Mouse (Mus musculus): Measurements from ENCODE around the gene Spaca7. TPM values are rescaled to one million over a fixed set of nuclear protein-coding genes. Genes with fewer than 3 reads are reported as not detected.

Gene Spaca7
- polyA plus RNA-seq (2011; ENCODE audit: insufficient read length, low read depth, missing spikeins): not detected in 2 replicates

DNA sequence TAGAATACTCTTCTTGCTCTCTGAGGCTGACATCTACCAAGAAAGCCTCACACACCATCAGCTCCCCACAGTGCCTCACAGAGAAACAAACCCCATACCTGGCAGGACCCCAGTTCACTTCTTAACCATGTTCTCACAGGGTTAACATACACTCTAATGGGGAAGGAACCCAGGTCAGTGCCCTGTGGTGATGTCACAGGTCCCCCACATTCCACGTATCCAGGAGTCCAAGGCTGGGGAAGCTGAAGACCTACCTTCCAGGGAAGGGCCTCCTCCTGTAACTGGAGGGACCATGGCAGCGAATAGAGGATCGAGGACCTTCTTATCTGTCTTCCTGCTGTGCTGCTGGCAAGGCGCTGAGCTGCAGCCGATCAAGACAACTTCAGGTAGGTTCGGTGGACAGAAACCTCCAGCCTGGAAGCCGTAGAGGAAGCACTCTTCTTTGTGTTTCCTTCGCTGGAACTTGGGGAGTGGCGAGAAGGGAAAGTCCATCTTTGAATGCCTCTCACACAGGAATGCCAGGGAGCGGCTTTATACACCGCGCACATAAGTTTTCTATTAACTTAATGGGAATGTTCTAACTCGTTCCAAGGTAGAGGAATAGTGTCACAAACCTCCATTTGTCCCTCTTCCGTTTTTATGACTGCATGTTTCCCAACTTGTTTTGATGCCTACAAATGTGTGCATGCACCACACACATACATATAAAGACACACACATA, at the start of gene Spaca7:
Gene Spaca7 (plus strand): TSS at position 216 of the 721 bp plus-strand sequence.
- TF ChIP-seq CTCF (IDR thresholded peaks at IDR 0.05; ENCODE audit: borderline replicate concordance, insufficient read depth, low read length): no peak
- no peak for TF ChIP-seq POLR2A (IDR thresholded peaks at IDR 0.05; ENCODE audit: low read depth, low read length)
- H3K4me1 ChIP-seq (ENCODE audit: control insufficient read depth, insufficient read depth, low read length): no peaks in the 10 kb centered on the region
- H3K27ac ChIP-seq (ENCODE audit: insufficient read depth, low read length): no peak within 1 kb of the TSS
- no peak within 1 kb of the TSS for H3K4me3 ChIP-seq (ENCODE audit: insufficient read depth, low read length)

GRCm38 (mm10) chr8:12524279-12524678, 48.5 kb upstream of the Spaca7 start:
- Histone ChIP-seq H3K27ac (ENCODE audit: insufficient read depth, low read length) (no peak overlapping the region), H3K4me3 (ENCODE audit: insufficient read depth, low read length) (no peak overlapping the region), H3K4me1 (ENCODE audit: control insufficient read depth, insufficient read depth, low read length) (no peaks in the 10 kb centered on the region)
- no peak for TF ChIP-seq CTCF (IDR thresholded peaks at IDR 0.05; ENCODE audit: borderline replicate concordance, insufficient read depth, low read length)
- no peak for TF ChIP-seq POLR2A (IDR thresholded peaks at IDR 0.05; ENCODE audit: low read depth, low read length)

- Histone ChIP-seq H3K4me3 (ENCODE audit: insufficient read depth, low read length) (no peak overlapping the region), H3K27ac (ENCODE audit: insufficient read depth, low read length) (no peak overlapping the region), H3K4me1 (ENCODE audit: control insufficient read depth, insufficient read depth, low read length) (no peaks in the 10 kb centered on the region)
- no peak for TF ChIP-seq POLR2A (IDR thresholded peaks at IDR 0.05; ENCODE audit: low read depth, low read length)
- no peak for TF ChIP-seq CTCF (IDR thresholded peaks at IDR 0.05; ENCODE audit: borderline replicate concordance, insufficient read depth, low read length)
Observed at GRCm38 (mm10) chr8:12528659-12529058, 44.2 kb upstream of the Spaca7 start.

DNA sequence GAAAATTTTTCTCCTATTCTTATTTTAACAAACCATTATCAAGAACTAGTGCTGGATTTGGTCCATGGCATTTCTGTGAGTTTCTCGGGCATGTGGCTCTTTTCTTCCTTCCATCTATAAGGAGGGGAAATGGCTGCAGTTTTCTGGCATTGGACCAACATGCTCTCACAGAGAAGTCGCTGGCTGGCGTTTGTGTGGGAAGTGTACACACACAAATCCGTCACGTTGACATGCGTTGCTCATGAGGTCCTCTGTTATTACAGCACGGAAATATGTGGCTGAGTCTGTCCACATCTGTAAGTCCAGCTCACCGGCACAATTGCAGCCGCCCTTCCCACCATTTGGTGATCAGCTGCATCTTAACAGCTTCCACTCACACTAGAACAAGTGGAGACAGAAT, 37.2 kb upstream of the Spaca7 start:
- no peaks in the 10 kb centered on the region for H3K4me1 ChIP-seq (ENCODE audit: control insufficient read depth, insufficient read depth, low read length)
- TF ChIP-seq POLR2A (IDR thresholded peaks at IDR 0.05; ENCODE audit: low read depth, low read length): no peak
- TF ChIP-seq CTCF (IDR thresholded peaks at IDR 0.05; ENCODE audit: borderline replicate concordance, insufficient read depth, low read length): no peak
- H3K4me3 ChIP-seq (ENCODE audit: insufficient read depth, low read length): no peak overlapping the region
- H3K27ac ChIP-seq (ENCODE audit: insufficient read depth, low read length): no peak overlapping the region

DNA sequence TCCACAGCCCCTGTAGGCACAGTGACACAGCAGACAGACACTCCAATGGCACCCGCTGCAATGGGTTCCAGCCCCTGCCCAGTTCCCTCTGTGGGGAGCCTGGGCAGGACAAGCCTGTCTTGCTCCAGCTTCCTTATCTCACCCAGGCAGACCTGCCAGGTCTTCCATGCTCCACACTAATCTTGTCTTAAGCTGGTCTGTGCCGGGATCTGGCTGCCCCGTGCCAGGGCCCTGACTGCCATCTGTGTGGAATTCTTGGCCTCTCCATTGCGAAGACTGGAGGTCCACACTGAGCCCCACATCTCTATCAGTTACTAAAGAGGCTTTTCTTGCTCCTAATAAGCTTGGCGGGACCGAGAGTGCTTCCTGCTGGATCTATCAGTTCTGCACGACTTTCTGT, 36.5 kb upstream of the Spaca7 start:
- Histone ChIP-seq H3K27ac (ENCODE audit: insufficient read depth, low read length) (no peak overlapping the region), H3K4me1 (ENCODE audit: control insufficient read depth, insufficient read depth, low read length) (no peaks in the 10 kb centered on the region), H3K4me3 (ENCODE audit: insufficient read depth, low read length) (no peak overlapping the region)
- TF ChIP-seq POLR2A (IDR thresholded peaks at IDR 0.05; ENCODE audit: low read depth, low read length): no peak
- TF ChIP-seq CTCF (IDR thresholded peaks at IDR 0.05; ENCODE audit: borderline replicate concordance, insufficient read depth, low read length): no peak

DNA sequence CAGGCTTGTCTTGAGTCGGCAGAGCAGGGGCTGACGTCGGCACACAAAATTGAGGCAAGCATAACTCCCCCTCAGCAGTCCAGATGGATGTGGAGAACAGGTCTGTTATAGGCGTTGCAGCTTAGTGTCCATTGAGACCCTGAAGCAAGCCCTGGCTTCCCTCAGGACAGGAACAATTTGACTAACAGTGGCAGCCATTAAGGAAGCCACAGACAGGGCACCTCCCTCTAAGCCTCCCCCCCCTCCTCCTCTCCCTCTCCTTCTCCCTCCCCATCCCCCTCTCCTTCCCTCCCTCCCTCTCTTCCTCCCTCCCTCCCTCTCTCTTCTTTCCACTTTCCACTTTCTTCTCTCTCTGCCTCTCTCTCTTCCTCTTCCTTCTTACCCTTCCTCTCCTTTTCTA, 27.6 kb upstream of the Spaca7 start:
- TF ChIP-seq POLR2A (IDR thresholded peaks at IDR 0.05; ENCODE audit: low read depth, low read length): no peak
- H3K4me3 ChIP-seq (ENCODE audit: insufficient read depth, low read length): no peak overlapping the region

GRCm38 (mm10) chr8:12545671-12546070, 27.2 kb upstream of the Spaca7 start:
- Histone ChIP-seq H3K4me3 (ENCODE audit: insufficient read depth, low read length) (no peak overlapping the region), H3K27ac (ENCODE audit: insufficient read depth, low read length) (no peak overlapping the region), H3K4me1 (ENCODE audit: control insufficient read depth, insufficient read depth, low read length) (no peaks in the 10 kb centered on the region)
- TF ChIP-seq CTCF (IDR thresholded peaks at IDR 0.05; ENCODE audit: borderline replicate concordance, insufficient read depth, low read length) (no peak), POLR2A (IDR thresholded peaks at IDR 0.05; ENCODE audit: low read depth, low read length) (no peak)

More for the DNA sequence above, 27.6 kb upstream of the Spaca7 start:
- H3K4me1 ChIP-seq (ENCODE audit: control insufficient read depth, insufficient read depth, low read length): no peaks in the 10 kb centered on the region
- H3K27ac ChIP-seq (ENCODE audit: insufficient read depth, low read length): no peak overlapping the region

- H3K4me3 ChIP-seq (ENCODE audit: insufficient read depth, low read length): no peak overlapping the region
- no peaks in the 10 kb centered on the region for H3K4me1 ChIP-seq (ENCODE audit: control insufficient read depth, insufficient read depth, low read length)
- TF ChIP-seq CTCF (IDR thresholded peaks at IDR 0.05; ENCODE audit: borderline replicate concordance, insufficient read depth, low read length): no peak
- TF ChIP-seq POLR2A (IDR thresholded peaks at IDR 0.05; ENCODE audit: low read depth, low read length): no peak
- no peak overlapping the region for H3K27ac ChIP-seq (ENCODE audit: insufficient read depth, low read length)
Observed at GRCm38 (mm10) chr8:12547466-12548220, 25.2 kb upstream of the Spaca7 start.

DNA sequence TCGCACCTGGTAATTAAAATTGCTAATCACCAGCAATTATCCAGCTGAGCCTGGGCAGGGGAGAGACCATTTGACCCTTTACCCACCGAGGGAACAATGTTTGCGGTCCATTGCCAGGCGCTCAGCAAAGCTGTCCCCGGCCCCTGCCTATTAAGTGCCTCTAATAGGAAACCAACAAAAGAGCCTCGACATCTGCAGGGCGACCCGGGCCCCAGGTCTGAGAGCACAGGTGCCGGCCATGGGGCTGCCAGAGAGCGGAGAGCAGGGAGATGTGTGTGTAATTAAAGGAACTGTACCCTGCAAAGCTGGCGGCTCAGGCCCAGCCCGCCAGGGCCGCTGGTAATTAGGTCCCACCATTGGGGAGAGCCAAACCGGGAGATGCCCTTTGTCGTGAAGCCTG, 24.6 kb upstream of the Spaca7 start:
- Histone ChIP-seq H3K4me1 (ENCODE audit: control insufficient read depth, insufficient read depth, low read length) (no peaks in the 10 kb centered on the region), H3K4me3 (ENCODE audit: insufficient read depth, low read length) (no peak overlapping the region), H3K27ac (ENCODE audit: insufficient read depth, low read length) (no peak overlapping the region)
- TF ChIP-seq CTCF (IDR thresholded peaks at IDR 0.05; ENCODE audit: borderline replicate concordance, insufficient read depth, low read length) (no peak), POLR2A (IDR thresholded peaks at IDR 0.05; ENCODE audit: low read depth, low read length) (no peak)

DNA sequence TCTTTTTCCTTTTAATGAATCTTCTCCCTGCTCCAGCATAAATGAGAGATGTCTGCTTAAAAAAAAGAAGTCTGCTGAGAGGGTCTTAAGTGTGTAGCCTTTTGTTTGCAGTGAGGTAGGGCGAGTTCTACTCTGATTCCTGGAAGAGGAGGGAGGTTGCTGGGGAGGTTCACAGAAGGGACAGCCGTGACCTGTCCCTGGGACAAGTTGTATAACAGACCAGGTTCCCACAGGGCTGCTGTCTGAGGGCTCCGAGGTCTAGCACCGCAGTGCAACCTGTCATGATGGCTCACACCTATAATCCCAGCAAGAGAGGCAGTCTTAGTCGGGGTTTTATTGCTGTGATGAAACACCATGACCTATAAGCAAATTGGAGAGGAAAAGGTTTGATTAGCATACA, 24.1 kb upstream of the Spaca7 start:
- TF ChIP-seq CTCF (IDR thresholded peaks at IDR 0.05; ENCODE audit: borderline replicate concordance, insufficient read depth, low read length) (no peak), POLR2A (IDR thresholded peaks at IDR 0.05; ENCODE audit: low read depth, low read length) (no peak)
- no peak overlapping the region for H3K4me3 ChIP-seq (ENCODE audit: insufficient read depth, low read length)
- H3K4me1 ChIP-seq (ENCODE audit: control insufficient read depth, insufficient read depth, low read length): no peaks in the 10 kb centered on the region
- no peak overlapping the region for H3K27ac ChIP-seq (ENCODE audit: insufficient read depth, low read length)

Data from embryonic fibroblast, embryonic 13.5 days (primary cell).